Mouse (Mus musculus): Measurements from ENCODE around the gene D330020A13Rik. TPM values are rescaled to one million over a fixed set of nuclear protein-coding genes. Genes with fewer than 3 reads are reported as not detected.
"Not testable (repeated sequence)": the region's sequence is repeated elsewhere in the genome, so short reads cannot be mapped to it uniquely, and the experiment has no call there.

The D330020A13Rik gene
- total and polyA plus RNA-seq, 2 experiments from 2014 or later: 0.52 TPM; not detected in 1

DNA sequence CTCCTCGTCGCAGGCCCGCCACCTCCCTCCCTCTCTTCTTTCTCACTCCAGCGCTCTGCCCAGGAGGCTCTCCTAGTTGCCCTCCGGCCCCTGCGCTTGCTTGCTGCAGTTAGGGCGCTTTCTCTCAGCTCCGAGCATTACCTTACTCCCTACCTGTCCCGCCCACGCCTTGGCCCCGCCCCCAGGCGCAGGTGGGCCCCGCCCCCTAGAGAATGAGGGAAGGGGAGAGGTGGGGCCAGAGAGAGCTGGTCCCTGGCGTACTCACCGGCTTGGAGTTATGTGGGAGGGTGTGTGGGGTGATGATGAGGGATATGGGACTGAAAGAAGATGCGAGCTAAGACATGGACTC lies 595 bp downstream of the D330020A13Rik start:
- H3K4me3 ChIP-seq (ENCODE audit: low read length): peak overlapping the region; percentile 69
- WGBS: 1% methylated on average over 15 of the region's 16 CpGs

DNA sequence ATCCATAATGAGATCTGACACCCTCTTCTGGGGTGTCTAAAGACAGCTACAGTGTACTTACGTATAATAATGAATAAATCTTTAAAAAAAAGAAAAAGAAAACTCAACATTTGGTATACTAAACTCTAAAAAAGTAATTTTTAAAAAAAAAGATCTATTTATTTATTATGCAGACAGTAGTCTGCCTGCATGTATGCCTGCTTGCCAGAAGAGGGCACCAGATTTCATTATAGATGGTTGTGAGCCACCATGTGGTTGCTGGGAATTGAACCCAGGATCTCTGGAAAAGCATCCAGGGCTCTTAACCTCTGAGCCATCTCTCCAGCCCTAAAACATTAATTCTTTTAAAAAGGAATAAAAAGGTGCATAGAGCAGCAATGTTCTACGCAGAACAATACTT lies 2.4 kb downstream of the D330020A13Rik start:
- H3K36me3 ChIP-seq (ENCODE audit: insufficient read depth, low read length); H3K9me3 ChIP-seq (ENCODE audit: low read length); H3K27me3 ChIP-seq (ENCODE audit: insufficient read depth, low read length); H3K4me2 ChIP-seq (ENCODE audit: low read depth, low read length); ATAC-seq; H3K4me3 ChIP-seq (ENCODE audit: low read length); H3K9ac ChIP-seq (replicated peaks; ENCODE audit: low read length); H3K27ac ChIP-seq; DNase-seq (ENCODE audit: low spot score); H3K4me1 ChIP-seq (ENCODE audit: insufficient read depth, low read length): not testable (repeated sequence)
- TF ChIP-seq CTCF (IDR thresholded peaks at IDR 0.05; ENCODE audit: low read depth): peak; percentile 26; the same call in 1 of the 2 replicates
- WGBS: 89% methylated on average over 2 of the region's 2 CpGs

More for the DNA sequence above, 595 bp downstream of the D330020A13Rik start:
- no peaks in the 10 kb centered on the region for H3K36me3 ChIP-seq (ENCODE audit: insufficient read depth, low read length)
- H3K27ac ChIP-seq: no peak overlapping the region
- peaks cover 6% of the 10 kb centered on the region; the same call in 1 of the 2 replicates for H3K4me1 ChIP-seq (ENCODE audit: insufficient read depth, low read length)
- no peak for TF ChIP-seq CTCF (IDR thresholded peaks at IDR 0.05; ENCODE audit: low read depth)
- DNase-seq (ENCODE audit: low spot score) (peak; percentile 36), ATAC-seq (no peak; the same call in 1 of the 2 replicates)
- H3K9ac ChIP-seq (replicated peaks; ENCODE audit: low read length): peak overlapping the region; percentile 49
- H3K27me3 ChIP-seq (ENCODE audit: insufficient read depth, low read length): 0 out of 2 replicates have a peak, but pooled peaks cover 8% of the 10 kb centered on the region
- H3K9me3 ChIP-seq (ENCODE audit: low read length): no peaks in the 10 kb centered on the region
- H3K4me2 ChIP-seq (ENCODE audit: low read depth, low read length): peak overlapping the region; percentile 99

DNA sequence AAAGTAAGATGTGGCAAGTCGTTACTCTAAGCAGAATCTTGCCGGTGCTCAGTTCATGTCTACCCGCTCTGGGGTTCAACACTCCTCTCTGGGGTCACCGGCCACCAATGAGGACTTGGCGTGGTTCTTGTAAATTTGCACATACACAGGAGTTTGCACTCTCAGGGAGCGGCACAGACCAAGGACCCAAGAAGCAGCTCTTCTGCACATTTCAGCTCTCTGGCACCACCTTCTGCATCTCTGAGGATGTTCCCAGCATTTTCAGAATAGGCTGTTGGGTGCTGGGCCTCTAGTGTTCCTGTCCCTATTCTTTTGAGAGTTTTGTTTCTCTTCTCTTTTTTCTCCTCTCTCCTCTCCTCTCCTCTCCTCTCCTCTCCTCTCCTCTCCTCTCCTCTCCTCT lies 7.0 kb downstream of the D330020A13Rik start:
- Histone ChIP-seq H3K4me1 (ENCODE audit: insufficient read depth, low read length) (no peaks in the 10 kb centered on the region), H3K9me3 (ENCODE audit: low read length) (no peaks in the 10 kb centered on the region), H3K27ac (no peak overlapping the region), H3K4me3 (ENCODE audit: low read length) (no peak overlapping the region), H3K4me2 (ENCODE audit: low read depth, low read length) (no peak overlapping the region), H3K36me3 (ENCODE audit: insufficient read depth, low read length) (no peaks in the 10 kb centered on the region), H3K27me3 (ENCODE audit: insufficient read depth, low read length) (no peaks in the 10 kb centered on the region), H3K9ac (replicated peaks; ENCODE audit: low read length) (no peak overlapping the region)
- DNase-seq (ENCODE audit: low spot score) (peak; percentile 85), ATAC-seq (peak; percentile 74; the same call in 1 of the 2 replicates)
- peak; percentile 81 for TF ChIP-seq CTCF (IDR thresholded peaks at IDR 0.05; ENCODE audit: low read depth)
- WGBS: 28% methylated on average over 6 of the region's 6 CpGs

DNA sequence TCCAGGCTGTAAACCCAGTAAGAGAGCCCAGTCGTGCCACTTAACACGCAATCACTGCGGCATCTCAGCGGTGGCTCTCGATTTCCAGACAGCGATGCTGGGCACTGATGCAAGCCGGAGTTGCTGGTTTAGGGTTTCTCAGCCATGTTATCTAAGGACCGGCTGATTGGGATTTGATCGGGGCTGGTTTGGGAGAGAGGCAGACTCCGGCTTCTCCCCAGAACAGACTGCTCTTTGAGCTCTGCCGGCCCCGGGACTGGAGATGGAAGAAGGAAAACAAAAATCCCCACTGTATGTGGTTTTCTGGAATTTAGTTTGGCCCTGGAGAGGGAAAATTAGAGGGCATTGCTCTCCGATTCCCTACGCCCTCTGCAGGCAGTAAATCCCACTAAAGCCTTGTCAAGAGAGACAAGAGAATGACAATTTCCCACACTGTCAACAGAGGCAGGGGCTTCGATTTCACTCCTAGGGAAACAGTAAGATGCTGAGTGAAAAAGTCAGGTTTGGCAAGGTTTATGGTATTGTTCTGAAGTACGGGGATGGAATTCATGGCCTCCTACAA lies 8.7 kb downstream of the D330020A13Rik start:
- H3K27ac ChIP-seq: no peak overlapping the region
- H3K9me3 ChIP-seq (ENCODE audit: low read length): no peaks in the 10 kb centered on the region
- WGBS: 30% methylated on average over 16 of the region's 16 CpGs
- ATAC-seq: no peak
- H3K36me3 ChIP-seq (ENCODE audit: insufficient read depth, low read length): no peaks in the 10 kb centered on the region
- peak overlapping the region; percentile 41 for H3K4me2 ChIP-seq (ENCODE audit: low read depth, low read length)
- H3K4me1 ChIP-seq (ENCODE audit: insufficient read depth, low read length): no peaks in the 10 kb centered on the region
- no peaks in the 10 kb centered on the region for H3K27me3 ChIP-seq (ENCODE audit: insufficient read depth, low read length)
- H3K9ac ChIP-seq (replicated peaks; ENCODE audit: low read length): no peak overlapping the region
- peak; percentile 23 for DNase-seq (ENCODE audit: low spot score)
- TF ChIP-seq CTCF (IDR thresholded peaks at IDR 0.05; ENCODE audit: low read depth): peak; percentile 64
- H3K4me3 ChIP-seq (ENCODE audit: low read length): no peak overlapping the region

DNA sequence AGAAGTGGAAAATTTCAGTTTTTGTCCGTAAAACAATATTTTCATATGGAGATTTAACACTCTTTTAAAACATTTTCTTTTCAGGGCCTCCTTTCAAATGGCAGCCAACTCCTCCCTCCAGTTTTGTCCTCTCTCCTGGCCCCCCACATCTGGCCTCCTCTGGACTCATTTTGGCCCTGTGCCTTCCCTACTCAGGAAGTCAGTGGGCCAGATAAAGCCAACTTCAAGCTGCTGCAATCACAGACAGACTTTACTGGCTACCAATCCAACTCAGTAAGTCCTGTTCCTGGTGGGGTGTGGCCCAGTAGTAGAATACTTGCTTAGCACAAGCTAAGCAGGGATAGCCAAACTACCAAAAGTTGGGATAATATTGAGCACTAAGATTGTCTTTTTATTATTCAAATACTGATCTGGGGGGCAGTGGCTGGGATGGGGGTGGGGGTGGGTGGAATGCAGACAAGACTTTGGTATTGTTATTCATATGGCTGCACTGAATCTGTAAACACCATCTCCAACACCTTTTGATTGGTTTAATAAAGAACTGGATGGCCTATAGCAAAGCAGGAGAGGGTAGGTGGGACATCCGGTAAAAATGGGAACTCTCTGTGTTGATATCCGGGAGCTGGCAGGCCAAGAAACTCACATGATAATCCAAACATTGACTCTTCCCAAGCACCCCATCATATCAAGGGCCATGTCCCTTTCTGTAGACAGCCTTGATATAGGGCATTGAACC lies 12.9 kb downstream of the D330020A13Rik start:
- 84% methylated on average over 3 of the region's 3 CpGs for WGBS
- no peak for TF ChIP-seq CTCF (IDR thresholded peaks at IDR 0.05; ENCODE audit: low read depth)
- Histone ChIP-seq H3K36me3 (ENCODE audit: insufficient read depth, low read length) (no peaks in the 10 kb centered on the region), H3K4me2 (ENCODE audit: low read depth, low read length) (no peak overlapping the region), H3K27ac (no peak overlapping the region), H3K9me3 (ENCODE audit: low read length) (no peaks in the 10 kb centered on the region), H3K4me3 (ENCODE audit: low read length) (no peak overlapping the region), H3K27me3 (ENCODE audit: insufficient read depth, low read length) (no peaks in the 10 kb centered on the region), H3K9ac (replicated peaks; ENCODE audit: low read length) (no peak overlapping the region), H3K4me1 (ENCODE audit: insufficient read depth, low read length) (no peaks in the 10 kb centered on the region)
- ATAC-seq: no peak
- DNase-seq (ENCODE audit: low spot score): no peak

DNA sequence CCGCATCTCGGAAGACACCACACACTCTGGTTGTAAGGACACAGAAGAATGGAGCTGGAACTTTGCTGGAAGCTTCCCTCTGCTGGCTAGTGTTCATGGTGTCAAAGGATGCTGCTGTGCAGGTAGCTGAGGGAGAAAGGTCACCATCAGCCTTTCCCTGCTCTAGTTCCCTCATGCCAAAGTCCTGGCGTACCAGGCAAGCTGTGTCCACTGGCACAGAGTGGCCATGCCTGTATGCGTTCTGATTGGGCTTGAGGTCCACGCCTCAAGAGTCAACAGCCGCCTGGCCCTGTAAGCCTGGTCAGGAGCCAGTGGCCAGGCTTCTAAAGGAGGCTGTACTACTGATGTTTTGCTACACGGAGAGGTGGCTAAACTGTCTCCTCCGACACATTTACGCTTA lies 15.2 kb downstream of the D330020A13Rik start:
- DNase-seq (ENCODE audit: low spot score): no peak
- Histone ChIP-seq H3K4me2 (ENCODE audit: low read depth, low read length) (no peak overlapping the region), H3K9me3 (ENCODE audit: low read length) (no peaks in the 10 kb centered on the region), H3K4me1 (ENCODE audit: insufficient read depth, low read length) (no peaks in the 10 kb centered on the region), H3K36me3 (ENCODE audit: insufficient read depth, low read length) (no peaks in the 10 kb centered on the region), H3K27ac (no peak overlapping the region), H3K4me3 (ENCODE audit: low read length) (no peak overlapping the region), H3K27me3 (ENCODE audit: insufficient read depth, low read length) (no peaks in the 10 kb centered on the region), H3K9ac (replicated peaks; ENCODE audit: low read length) (no peak overlapping the region)
- no peak for ATAC-seq
- no peak for TF ChIP-seq CTCF (IDR thresholded peaks at IDR 0.05; ENCODE audit: low read depth)
- WGBS: 63% methylated on average over 9 of the region's 9 CpGs

DNA sequence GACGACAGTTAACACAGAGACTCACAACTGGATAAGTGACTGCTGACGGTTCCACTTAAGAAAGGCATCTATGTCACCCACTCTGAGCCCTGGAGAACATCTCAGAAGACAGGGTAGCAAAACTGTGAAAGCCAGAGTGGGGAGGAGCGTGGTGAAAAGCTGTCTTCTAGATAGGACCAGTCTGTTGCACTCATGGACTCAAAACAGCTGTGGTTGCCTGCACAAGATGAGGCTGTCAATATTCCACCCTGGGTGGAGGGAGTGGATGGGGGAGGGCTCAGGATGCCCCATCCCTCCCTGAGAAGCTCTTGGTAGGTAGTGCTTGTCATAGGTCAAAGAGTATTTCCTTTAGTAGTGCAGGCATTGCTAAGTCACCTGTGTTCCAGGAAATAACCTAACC lies 15.6 kb downstream of the D330020A13Rik start:
- Histone ChIP-seq H3K4me2 (ENCODE audit: low read depth, low read length) (no peak overlapping the region), H3K9me3 (ENCODE audit: low read length) (no peaks in the 10 kb centered on the region), H3K27ac (no peak overlapping the region), H3K27me3 (ENCODE audit: insufficient read depth, low read length) (no peaks in the 10 kb centered on the region), H3K4me1 (ENCODE audit: insufficient read depth, low read length) (no peaks in the 10 kb centered on the region), H3K4me3 (ENCODE audit: low read length) (no peak overlapping the region), H3K36me3 (ENCODE audit: insufficient read depth, low read length) (no peaks in the 10 kb centered on the region), H3K9ac (replicated peaks; ENCODE audit: low read length) (no peak overlapping the region)
- no peak for ATAC-seq
- no peak for TF ChIP-seq CTCF (IDR thresholded peaks at IDR 0.05; ENCODE audit: low read depth)
- WGBS: 62% methylated on average over 3 of the region's 3 CpGs
- DNase-seq (ENCODE audit: low spot score): no peak
